Mouse (Mus musculus): ENCODE results near the gene Plch2.

Gene Plch2

GRCm38 (mm10) chr4:155019336-155019847 is 37.2 kb downstream of the Plch2 start:
- peak; percentile 95 for DNase-seq

- DNase-seq: peak; percentile 86
These were observed 37.8 kb downstream of the Plch2 start for GRCm38 (mm10) chr4:155018601-155019335.

GRCm38 (mm10) chr4:155018066-155018465 is 38.5 kb downstream of the Plch2 start:
- peak; percentile 74 for DNase-seq

GRCm38 (mm10) chr4:155017253-155017878 is 39.2 kb downstream of the Plch2 start:
- peak; percentile 81 for DNase-seq

GRCm38 (mm10) chr4:155016807-155017206 is 39.8 kb downstream of the Plch2 start:
- DNase-seq: no peak

- no peak for DNase-seq
These were observed 41.0 kb downstream of the Plch2 start for GRCm38 (mm10) chr4:155015550-155015949.

- peak; percentile 65 for DNase-seq
These were observed 41.8 kb downstream of the Plch2 start for GRCm38 (mm10) chr4:155014791-155015190.

- peak; percentile 55 for DNase-seq
These were observed 42.3 kb downstream of the Plch2 start for GRCm38 (mm10) chr4:155014244-155014643.

- peak; percentile 90 for DNase-seq
These were observed 43.8 kb downstream of the Plch2 start for GRCm38 (mm10) chr4:155012788-155013187.

GRCm38 (mm10) chr4:155012115-155012514 is 44.5 kb downstream of the Plch2 start:
- DNase-seq: peak; percentile 86

- DNase-seq: peak; percentile 80
These were observed 45.1 kb downstream of the Plch2 start for GRCm38 (mm10) chr4:155011312-155012025.

- peak; percentile 95 for DNase-seq
These were observed 45.7 kb downstream of the Plch2 start for GRCm38 (mm10) chr4:155010870-155011269.

GRCm38 (mm10) chr4:155009216-155009615 is 47.4 kb downstream of the Plch2 start:
- no peak for DNase-seq

GRCm38 (mm10) chr4:155008075-155008474 is 48.5 kb downstream of the Plch2 start:
- no peak for DNase-seq

GRCm38 (mm10) chr4:155007641-155008040 is 48.9 kb downstream of the Plch2 start:
- peak; percentile 71 for DNase-seq

- no peak for DNase-seq
These were observed 50.3 kb downstream of the Plch2 start for GRCm38 (mm10) chr4:155006296-155006695.

- no peak for DNase-seq
These were observed 51.3 kb downstream of the Plch2 start for GRCm38 (mm10) chr4:155005278-155005677.

GRCm38 (mm10) chr4:154999379-154999778 is 57.2 kb downstream of the Plch2 start:
- no peak for DNase-seq

- DNase-seq: no peak
These were observed 59.9 kb downstream of the Plch2 start for GRCm38 (mm10) chr4:154996572-154997154.

GRCm38 (mm10) chr4:154994876-154995275 is 61.7 kb downstream of the Plch2 start:
- DNase-seq: no peak

- DNase-seq: no peak
These were observed 69.8 kb downstream of the Plch2 start for GRCm38 (mm10) chr4:154986750-154987149.

GRCm38 (mm10) chr4:154986096-154986495 is 70.5 kb downstream of the Plch2 start:
- DNase-seq: peak; percentile 82

GRCm38 (mm10) chr4:154985151-154985777 is 71.3 kb downstream of the Plch2 start:
- no peak for DNase-seq
